Mouse (Mus musculus) stomach, postnatal 0 days (tissue): ENCODE measurements around the gene Neurod1. TPM values are rescaled to one million over a fixed set of nuclear protein-coding genes. Genes with fewer than 3 reads are reported as not detected.

Source experiments
- ATAC-seq: fragments of 200-750 bp; cut with Nextera tagmentation; 2 replicates; pipeline ENCODE4 v1.8.0; 2017; ENCODE audit not compliant: low FRiP score, low TSS enrichment
- DNase-seq: peaks from one replicate; pipeline ENCODE4 v3.0.0-alpha.2; 2016; ENCODE audit warnings: low spot score
- H3K27ac ChIP-seq: fragments of 300-500 bp; sonication (generic); replicated peaks from 2 replicates; pipeline ENCODE4 v1.5.1; 2014; ENCODE audit warnings: mild to moderate bottlenecking, control low read depth
- H3K27me3 ChIP-seq: fragments of 300-500 bp; sonication (generic); 2 replicates; pipeline ENCODE4 v1.6.1; 2014; ENCODE audit warnings: low read length; ENCODE audit not compliant: control insufficient read depth, insufficient read depth
- H3K36me3 ChIP-seq: fragments of 300-500 bp; sonication (generic); 2 replicates; pipeline ENCODE4 v1.6.1; 2014; ENCODE audit warnings: low read length, mixed read lengths; ENCODE audit not compliant: control insufficient read depth, insufficient read depth
- H3K4me1 ChIP-seq: fragments of 300-500 bp; sonication (generic); replicated peaks from 2 replicates; pipeline ENCODE4 v1.6.1; 2014; ENCODE audit warnings: antibody characterized with exemption; ENCODE audit not compliant: control insufficient read depth, insufficient read depth
- H3K4me2 ChIP-seq: fragments of 300-500 bp; sonication (generic); replicated peaks from 2 replicates; pipeline ENCODE4 v1.6.1; 2014; ENCODE audit warnings: low read depth, mild to moderate bottlenecking, control low read depth, moderate library complexity
- H3K4me3 ChIP-seq: fragments of 300-500 bp; sonication (generic); 2 replicates; pipeline ENCODE4 v1.5.1; 2014; ENCODE audit warnings: low read depth, low read length, control low read depth
- H3K9ac ChIP-seq: fragments of 300-500 bp; sonication (generic); 2 replicates; pipeline ENCODE4 v1.6.1; 2014; ENCODE audit warnings: mild to moderate bottlenecking, low read length, control low read depth, mixed read lengths
- H3K9me3 ChIP-seq: fragments of 300-500 bp; sonication (generic); 2 replicates; pipeline ENCODE4 v1.6.1; 2016; ENCODE audit warnings: low read length; ENCODE audit not compliant: control insufficient read depth
- CTCF ChIP-seq: IDR thresholded peaks from 2 replicates; pipeline ENCODE4 v1.5.1; 2016; ENCODE audit warnings: antibody characterized with exemption, low read depth, mild to moderate bottlenecking, moderate library complexity
- EP300 ChIP-seq: optimal IDR thresholded peaks from 2 replicates; pipeline ENCODE3; 2016; ENCODE audit warnings: antibody characterized with exemption
- WGBS: fragments of 180-500 bp; shearing (Covaris S2); extraction: QIAGEN DNeasy Blood & Tissue Kit; methylation state at CpG from one replicate; pipeline ENCODE4 v1.1.7; 2014; 5-methylcytosine and 5-hydroxymethylcytosine counted together
- polyA plus RNA-seq: library from polyadenylated mRNA; unstranded; fragments of >200 nt; fragmentation: Nextera tagmentation; extraction: Ambion mirVana; gene quantifications from 2 replicates; pipeline ENCODE4 v1.2.1, GENCODE M21; 2015

Neurod1 gene
- polyA plus RNA-seq, 1 experiment from 2014 or later = 0.61 TPM

- ATAC-seq (no peak), DNase-seq (no peak)
- H3K27ac ChIP-seq = no peak overlapping the region
- H3K9me3 ChIP-seq = no peaks in the 10 kb centered on the region
- 77% methylated on average over 4 of the region's 4 CpGs for WGBS
- H3K36me3 ChIP-seq = no peaks in the 10 kb centered on the region
- H3K9ac ChIP-seq = no peak overlapping the region
- no peak overlapping the region for H3K4me2 ChIP-seq
- TF ChIP-seq EP300 (no peak), CTCF (no peak)
- no peaks in the 10 kb centered on the region for H3K4me1 ChIP-seq
- H3K4me3 ChIP-seq = no peak overlapping the region
- H3K27me3 ChIP-seq = no peaks in the 10 kb centered on the region
Measured at GRCm38 (mm10) chr2:79449371-79449770, 7.2 kb downstream of the Neurod1 start.

GRCm38 (mm10) chr2:79447198-79447597 lies 9.4 kb downstream of the Neurod1 start:
- WGBS = 76% methylated on average over 1 of the region's 1 CpGs
- H3K4me1 ChIP-seq = no peaks in the 10 kb centered on the region
- H3K4me3 ChIP-seq = no peak overlapping the region
- H3K36me3 ChIP-seq = no peaks in the 10 kb centered on the region
- H3K4me2 ChIP-seq = no peak overlapping the region
- no peak overlapping the region for H3K9ac ChIP-seq
- H3K9me3 ChIP-seq = no peaks in the 10 kb centered on the region
- H3K27me3 ChIP-seq = no peaks in the 10 kb centered on the region
- ATAC-seq (no peak), DNase-seq (no peak)
- TF ChIP-seq EP300 (no peak), CTCF (no peak)
- no peak overlapping the region for H3K27ac ChIP-seq

GRCm38 (mm10) chr2:79443861-79444620 lies 12.5 kb downstream of the Neurod1 start:
- Histone ChIP-seq H3K27ac (no peak overlapping the region), H3K4me1 (no peaks in the 10 kb centered on the region), H3K27me3 (no peaks in the 10 kb centered on the region), H3K4me2 (no peak overlapping the region), H3K36me3 (no peaks in the 10 kb centered on the region), H3K9ac (no peak overlapping the region), H3K9me3 (no peaks in the 10 kb centered on the region), H3K4me3 (no peak overlapping the region)
- 79% methylated on average over 3 of the region's 3 CpGs for WGBS
- DNase-seq (no peak), ATAC-seq (no peak)
- TF ChIP-seq EP300 (no peak), CTCF (no peak)

GRCm38 (mm10) chr2:79443401-79443800 lies 13.2 kb downstream of the Neurod1 start:
- DNase-seq = no peak
- H3K4me2 ChIP-seq = no peak overlapping the region
- no peak overlapping the region for H3K27ac ChIP-seq
- no peak overlapping the region for H3K9ac ChIP-seq
- ATAC-seq = no peak
- 93% methylated on average over 2 of the region's 2 CpGs for WGBS
- no peak for TF ChIP-seq EP300
- TF ChIP-seq CTCF = no peak
- H3K4me1 ChIP-seq = no peaks in the 10 kb centered on the region
- H3K4me3 ChIP-seq = no peak overlapping the region
- no peaks in the 10 kb centered on the region for H3K27me3 ChIP-seq
- H3K36me3 ChIP-seq = no peaks in the 10 kb centered on the region
- H3K9me3 ChIP-seq = no peaks in the 10 kb centered on the region

- TF ChIP-seq EP300 (no peak), CTCF (no peak)
- DNase-seq = no peak
- no peak overlapping the region for H3K4me3 ChIP-seq
- H3K36me3 ChIP-seq = no peaks in the 10 kb centered on the region
- 80% methylated on average over 6 of the region's 6 CpGs for WGBS
- H3K27me3 ChIP-seq = no peaks in the 10 kb centered on the region
- no peak overlapping the region for H3K4me2 ChIP-seq
- no peak overlapping the region for H3K27ac ChIP-seq
- no peaks in the 10 kb centered on the region for H3K9me3 ChIP-seq
- H3K4me1 ChIP-seq = no peaks in the 10 kb centered on the region
- no peak overlapping the region for H3K9ac ChIP-seq
- no peak for ATAC-seq
Measured at GRCm38 (mm10) chr2:79442906-79443305, 13.6 kb downstream of the Neurod1 start.

- 91% methylated on average over 2 of the region's 2 CpGs for WGBS
- ATAC-seq = no peak
- no peaks in the 10 kb centered on the region for H3K36me3 ChIP-seq
- H3K27ac ChIP-seq = no peak overlapping the region
- TF ChIP-seq CTCF = no peak
- no peak for TF ChIP-seq EP300
- H3K4me1 ChIP-seq = no peaks in the 10 kb centered on the region
- no peak overlapping the region for H3K4me2 ChIP-seq
- H3K9ac ChIP-seq = no peak overlapping the region
- no peaks in the 10 kb centered on the region for H3K9me3 ChIP-seq
- H3K27me3 ChIP-seq = no peaks in the 10 kb centered on the region
- H3K4me3 ChIP-seq = no peak overlapping the region
- no peak for DNase-seq
Measured at GRCm38 (mm10) chr2:79442227-79442626, 14.3 kb downstream of the Neurod1 start.
